Mouse (Mus musculus): ENCODE measurements around the gene Tpbg.
"Not testable (repeated sequence)": the region's sequence is repeated elsewhere in the genome, so short reads cannot be mapped to it uniquely, and the experiment has no call there.

Tpbg gene

DNA sequence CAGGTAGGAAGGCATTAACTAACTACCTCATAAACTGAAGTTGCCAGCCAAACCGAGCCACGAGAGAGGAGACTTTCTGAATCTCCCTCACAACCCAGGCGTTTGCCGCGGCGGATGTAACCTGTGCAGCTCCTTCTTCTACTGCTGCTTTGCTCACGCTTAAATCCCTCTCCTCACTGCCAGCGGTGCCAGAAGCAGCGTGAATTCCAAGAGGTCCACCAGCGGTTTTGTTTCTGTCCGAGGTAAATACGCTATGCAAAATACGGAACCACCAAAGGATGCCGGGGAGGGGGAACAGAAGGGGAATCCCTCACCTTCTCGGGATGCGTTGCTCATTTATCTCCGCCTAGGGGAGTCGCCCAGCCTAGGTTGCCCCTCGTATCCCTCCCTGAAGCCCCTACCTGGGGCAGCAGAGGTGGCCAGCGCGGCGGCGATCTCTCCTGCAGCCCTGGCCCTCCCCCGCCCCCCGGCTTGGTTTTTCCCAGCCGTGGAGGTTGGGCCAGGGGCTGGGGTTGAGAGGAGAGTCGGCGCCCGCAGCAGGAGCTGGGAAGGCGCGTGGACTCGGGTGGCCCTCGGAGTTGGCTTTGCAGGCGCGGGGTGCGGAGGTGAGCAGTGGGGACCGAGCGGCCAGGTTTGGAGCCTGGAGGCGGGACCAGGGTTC, at the start of gene Tpbg:
Gene Tpbg, plus strand, starts transcription at position 30 of the 661 bp plus-strand sequence.
- ChIA-PET CTCF (interaction anchor here (0.6 kb wide), 4 partner anchors 58 to 1061 kb away, joined by 3 to 6 read pairs (median 4); no protein-coding TSS in a partner anchor), POLR2A (interaction anchor here (0.6 to 3.1 kb wide), 15 partner anchors 10 to 624 kb away, joined by 3 to 21 read pairs (median 5); partner anchors contain the start of gene Ibtk (in 2 of the 4))

DNA sequence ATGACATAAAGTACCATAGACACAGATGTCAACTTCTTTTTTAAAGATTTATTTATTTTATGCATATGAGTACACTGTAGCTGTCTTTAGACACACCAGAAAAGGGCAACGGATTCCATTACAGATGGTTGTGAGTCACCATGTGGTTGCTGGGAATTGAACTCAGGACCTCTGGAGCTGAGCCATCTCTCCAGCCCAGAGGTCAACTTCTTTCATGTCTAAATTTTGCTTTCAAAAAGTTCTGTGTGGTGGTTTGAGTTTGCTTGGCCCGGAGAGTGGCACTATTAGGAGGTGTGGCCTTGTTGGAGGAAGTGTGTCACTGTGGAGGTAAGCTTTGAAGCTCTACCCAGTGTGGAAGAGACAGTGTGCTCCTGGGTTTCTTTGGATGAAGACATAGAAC, 40.2 kb upstream of the Tpbg start:
- CTCF ChIA-PET, POLR2A ChIA-PET: not testable (repeated sequence)

DNA sequence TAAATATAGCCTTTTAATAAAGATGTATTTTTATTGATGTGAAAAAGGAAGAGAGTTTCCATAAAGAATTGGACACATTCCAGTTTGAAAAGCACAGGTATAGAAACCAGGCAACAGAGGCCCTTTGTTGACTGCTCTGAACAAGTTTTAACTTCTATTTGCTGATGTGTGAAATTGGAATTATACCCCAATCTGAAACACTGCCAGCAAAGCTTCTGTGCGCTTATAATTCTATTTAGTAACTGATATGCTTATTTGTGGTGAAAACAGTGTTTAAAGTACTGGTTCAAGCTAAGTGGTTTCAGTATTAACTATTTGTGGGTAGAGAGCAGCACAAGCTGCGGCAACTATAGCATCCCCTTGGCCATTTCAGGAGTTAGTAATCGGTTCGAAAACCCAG, 39.6 kb upstream of the Tpbg start:
- POLR2A ChIA-PET = no interaction called here
- CTCF ChIA-PET = interaction anchor here in 1 of 4 experiments (0.7 kb wide), 1 partner anchor 72 kb away, joined by 5 read pairs; no protein-coding TSS in a partner anchor

DNA sequence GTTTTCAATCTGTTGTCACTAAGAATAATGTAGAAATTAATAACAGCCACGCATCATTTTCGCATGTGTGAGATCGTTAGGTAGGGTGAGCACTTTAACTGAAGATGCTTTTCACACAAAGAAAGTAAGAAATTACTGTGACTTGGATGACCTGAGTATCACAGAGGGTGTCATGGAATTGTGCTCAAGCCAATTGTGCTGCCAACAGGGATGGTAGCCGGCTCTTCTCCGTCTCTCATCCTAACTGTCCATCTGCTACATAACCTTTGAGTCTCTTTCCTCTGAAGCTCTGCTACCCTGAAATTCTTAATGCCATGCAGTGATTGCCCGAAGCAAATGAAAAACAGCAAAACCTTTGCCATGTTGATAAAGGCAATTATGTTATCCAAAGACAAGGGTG, 35.8 kb upstream of the Tpbg start:
- ChIA-PET CTCF (no interaction called here), POLR2A (no interaction called here)

DNA sequence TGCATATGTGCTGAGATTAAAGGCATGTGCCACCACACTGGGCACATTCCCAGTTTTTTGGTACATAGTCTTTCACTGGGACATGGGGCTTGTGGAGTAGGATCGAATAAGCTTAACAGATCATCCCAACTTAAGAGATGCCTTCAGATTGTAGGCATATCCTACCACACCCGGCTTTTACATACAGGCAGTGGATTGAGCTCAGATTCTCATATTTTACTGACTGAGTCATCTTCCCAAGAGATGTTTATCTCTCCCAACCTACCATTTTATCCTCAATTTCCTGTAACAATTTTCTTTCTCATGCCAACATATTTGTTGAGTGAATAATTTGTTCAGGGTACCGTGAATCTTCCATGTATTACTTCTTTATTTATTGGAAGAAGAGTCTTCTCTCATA, 32.9 kb upstream of the Tpbg start:
- POLR2A ChIA-PET = no interaction called here
- CTCF ChIA-PET = no interaction called here

DNA sequence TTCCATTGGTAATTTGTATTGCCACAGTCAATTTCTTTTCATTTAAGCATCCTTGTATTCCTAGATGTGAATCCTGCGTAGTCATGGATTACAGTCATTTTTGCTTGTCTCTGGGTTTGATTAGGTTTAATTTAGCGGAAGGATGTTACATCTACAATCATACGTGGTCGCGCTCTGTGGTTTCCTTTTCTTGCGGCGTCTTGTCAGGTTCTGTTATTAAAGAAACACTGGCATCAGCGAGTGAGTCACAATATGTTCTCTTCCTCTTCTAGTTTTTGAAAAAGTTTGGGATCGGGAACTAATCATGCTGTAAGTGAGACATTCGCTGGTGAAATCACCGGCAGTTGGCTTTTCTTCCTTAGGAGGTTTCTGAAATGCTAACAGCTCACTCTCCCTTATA, 21.4 kb upstream of the Tpbg start:
- CTCF ChIA-PET = no interaction called here

DNA sequence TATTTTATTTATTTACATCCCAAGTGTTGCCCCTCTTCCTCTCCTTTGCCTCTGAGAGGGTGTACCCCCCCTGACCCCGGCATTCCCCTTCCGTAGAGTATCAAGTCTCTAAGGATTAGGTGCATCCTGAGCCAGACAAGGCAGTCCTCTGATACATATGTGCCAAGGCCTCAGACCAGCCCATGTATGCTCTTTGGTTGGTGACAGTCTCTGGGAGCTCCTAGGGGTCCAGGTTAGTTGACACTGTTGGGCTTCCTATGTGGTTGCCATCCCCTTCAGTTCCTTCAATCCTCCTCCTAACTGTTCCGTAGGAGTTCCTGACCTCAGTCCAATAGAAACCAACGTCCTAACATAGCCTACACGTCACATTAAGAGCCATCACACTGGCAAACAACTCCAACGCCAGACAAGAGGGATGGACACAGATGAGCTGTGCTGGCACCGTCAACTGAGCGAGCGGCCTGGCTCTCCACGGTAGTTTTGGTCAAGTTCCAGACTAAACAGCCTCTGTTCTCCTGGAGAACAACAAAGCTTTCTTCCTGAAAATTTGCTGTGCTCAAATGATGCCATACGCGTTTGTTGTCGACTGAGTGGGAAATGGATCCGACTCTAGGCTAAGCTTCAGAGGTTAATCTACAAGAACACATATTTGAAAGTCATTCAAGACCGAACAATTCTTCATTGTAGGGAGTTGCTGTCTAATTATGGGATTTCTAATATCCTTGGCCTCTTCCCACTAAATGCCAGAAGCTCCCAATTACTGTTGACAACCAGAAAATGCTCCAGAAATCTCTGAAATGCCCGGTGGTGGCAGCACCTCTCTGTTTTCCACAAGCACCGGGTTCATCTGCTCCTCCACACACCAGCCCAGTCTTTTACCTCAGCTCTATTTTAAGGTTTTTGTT, 6.4 kb upstream of the Tpbg start:
- CTCF ChIA-PET = interaction anchor here in 1 of 4 experiments (0.7 kb wide), 1 partner anchor 24 kb away, joined by 3 read pairs; no protein-coding TSS in a partner anchor
- POLR2A ChIA-PET = no interaction called here

More for the DNA sequence above, 21.4 kb upstream of the Tpbg start:
- POLR2A ChIA-PET = no interaction called here

DNA sequence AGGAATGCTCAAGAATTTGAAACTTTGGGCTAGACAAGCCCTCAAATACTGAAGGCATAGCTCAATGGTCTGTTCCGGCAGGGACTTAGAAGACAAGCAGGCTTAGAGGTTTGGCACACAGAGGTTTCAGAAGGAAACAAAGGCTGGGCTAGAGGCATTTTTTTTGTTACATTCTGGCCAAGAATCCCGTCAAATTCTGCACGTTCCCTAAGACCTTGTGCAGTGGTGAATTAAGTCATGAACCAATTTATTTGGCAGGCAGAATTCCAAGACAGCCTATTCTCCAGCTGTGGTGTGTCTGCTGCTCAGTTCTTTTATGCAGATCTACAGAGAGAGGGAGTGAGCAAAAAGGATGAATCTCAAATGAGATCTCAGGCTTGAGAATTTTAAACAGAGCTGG, 2.6 kb upstream of the Tpbg start:
- CTCF ChIA-PET = no interaction called here

DNA sequence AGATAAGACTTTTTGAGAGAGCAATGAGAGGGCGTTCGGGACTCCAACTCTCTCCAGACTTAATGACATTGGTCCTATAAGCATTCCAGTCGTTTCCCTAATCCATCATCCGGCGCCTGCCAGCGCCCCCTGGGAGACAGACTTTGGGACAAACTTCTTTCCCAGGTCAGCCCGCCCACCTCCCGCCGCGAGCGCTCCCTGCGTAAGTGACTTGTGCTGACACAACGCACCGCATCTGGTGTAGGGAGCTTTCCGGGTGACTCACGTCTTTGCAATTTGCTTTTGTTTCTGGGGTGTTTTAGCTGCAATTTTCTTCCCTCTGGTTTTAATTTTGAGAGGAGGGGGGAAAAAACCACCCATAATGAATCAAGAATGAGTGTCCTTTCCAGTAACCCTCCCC, 289 bp upstream of the Tpbg start:
- ChIA-PET CTCF (interaction anchor here in 2 of 4 experiments (0.6 kb wide), 2 partner anchors 610 to 1062 kb away, joined by 3 to 4 read pairs; no protein-coding TSS in a partner anchor), POLR2A (interaction anchor here in 3 of 4 experiments (0.6 to 3.1 kb wide), 7 partner anchors 11 to 612 kb away, joined by 3 to 21 read pairs (median 7); partner anchors contain the start of gene Ibtk (in 2 of the 3))

More for the DNA sequence above, 2.6 kb upstream of the Tpbg start:
- POLR2A ChIA-PET = interaction anchor here in 2 of 4 experiments (0.5 to 1.2 kb wide), 2 partner anchors 91 to 1927 kb away, joined by 3 read pairs; partner anchors contain the start of gene Ibtk (in 1 of the 2)

DNA sequence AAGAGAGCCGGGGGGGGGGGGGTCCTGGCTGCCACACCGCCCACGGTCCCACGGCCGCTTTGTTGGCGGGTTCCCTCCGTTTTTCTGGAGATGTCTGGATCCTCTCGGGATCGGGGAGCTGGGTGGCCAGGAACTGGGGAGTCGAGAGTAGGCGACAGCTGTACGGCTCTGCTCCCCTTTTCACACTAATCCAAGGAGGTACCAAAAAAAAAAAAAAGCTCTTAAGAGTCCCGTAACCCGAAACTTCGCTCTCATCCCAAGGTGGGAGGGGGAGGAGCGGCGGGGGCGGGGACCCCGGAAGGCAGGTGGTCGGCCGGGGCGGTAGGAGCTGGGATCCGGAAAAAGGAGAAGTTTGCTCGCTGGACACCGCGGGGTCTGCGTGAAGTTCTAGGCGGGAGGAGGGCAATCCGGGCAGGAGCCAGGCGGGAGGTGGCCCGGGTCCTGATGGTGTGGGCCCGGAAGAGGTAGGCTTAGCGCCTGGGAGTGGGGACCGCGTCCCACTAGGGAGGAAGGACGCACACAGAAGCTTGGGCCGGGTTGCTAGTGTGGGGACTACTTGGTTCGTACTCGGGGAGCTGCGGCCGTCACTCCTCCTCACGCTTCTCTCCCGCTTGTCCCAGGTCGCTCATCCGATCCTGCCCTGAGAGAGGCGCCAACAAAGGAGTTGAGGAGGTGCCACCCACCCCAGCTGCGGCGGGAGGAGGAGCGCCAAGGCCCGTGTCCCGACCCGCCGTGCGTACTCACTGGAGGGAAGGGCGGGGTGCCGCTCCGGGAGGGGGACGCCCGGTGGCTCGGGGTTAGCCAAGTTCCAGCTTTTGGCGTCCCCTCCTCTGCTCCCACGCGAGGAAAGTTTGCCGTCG, 1.1 kb downstream of the Tpbg start:
- ChIA-PET POLR2A (interaction anchor here (0.5 to 3.1 kb wide), 22 partner anchors 9 to 1603 kb away, joined by 3 to 21 read pairs (median 4); partner anchors contain the start of genes Ibtk (in 2 of the 4), Pgm3 (in 1 of the 4) and Rwdd2a (in 1 of the 4)), CTCF (interaction anchor here in 3 of 4 experiments (0.6 kb wide), 5 partner anchors 58 to 622 kb away, joined by 3 to 6 read pairs (median 3); no protein-coding TSS in a partner anchor)

DNA sequence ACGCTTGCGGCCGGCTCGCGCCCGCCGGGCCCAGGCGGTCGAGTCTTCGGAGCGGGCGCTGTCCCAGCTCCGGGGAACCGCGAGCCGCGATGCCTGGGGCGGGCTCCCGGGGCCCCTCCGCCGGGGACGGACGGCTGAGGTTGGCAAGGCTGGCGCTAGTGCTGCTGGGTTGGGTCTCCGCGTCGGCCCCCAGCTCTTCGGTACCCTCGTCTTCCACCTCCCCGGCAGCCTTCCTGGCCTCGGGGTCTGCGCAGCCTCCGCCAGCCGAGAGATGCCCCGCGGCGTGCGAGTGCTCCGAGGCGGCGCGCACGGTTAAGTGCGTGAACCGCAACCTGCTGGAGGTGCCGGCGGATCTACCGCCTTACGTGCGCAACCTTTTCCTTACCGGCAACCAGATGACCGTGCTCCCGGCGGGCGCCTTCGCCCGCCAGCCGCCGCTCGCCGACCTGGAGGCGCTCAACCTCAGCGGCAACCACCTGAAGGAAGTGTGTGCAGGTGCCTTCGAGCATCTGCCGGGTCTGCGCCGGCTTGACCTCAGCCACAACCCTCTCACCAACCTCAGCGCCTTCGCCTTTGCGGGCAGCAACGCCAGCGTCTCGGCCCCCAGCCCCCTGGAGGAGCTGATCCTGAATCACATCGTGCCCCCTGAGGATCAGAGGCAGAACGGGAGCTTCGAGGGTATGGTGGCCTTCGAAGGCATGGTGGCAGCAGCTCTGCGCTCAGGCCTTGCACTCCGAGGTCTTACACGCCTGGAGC, 1.9 kb downstream of the Tpbg start:
- ChIA-PET POLR2A (interaction anchor here in 3 of 4 experiments (0.5 to 3.1 kb wide), 10 partner anchors 8 to 1603 kb away, joined by 3 to 21 read pairs (median 4); partner anchors contain the start of genes Ibtk (in 2 of the 3), Pgm3 (in 1 of the 3) and Rwdd2a (in 1 of the 3)), CTCF (interaction anchor here in 1 of 4 experiments (0.6 kb wide), 1 partner anchor 607 kb away, joined by 3 read pairs; no protein-coding TSS in a partner anchor)

DNA sequence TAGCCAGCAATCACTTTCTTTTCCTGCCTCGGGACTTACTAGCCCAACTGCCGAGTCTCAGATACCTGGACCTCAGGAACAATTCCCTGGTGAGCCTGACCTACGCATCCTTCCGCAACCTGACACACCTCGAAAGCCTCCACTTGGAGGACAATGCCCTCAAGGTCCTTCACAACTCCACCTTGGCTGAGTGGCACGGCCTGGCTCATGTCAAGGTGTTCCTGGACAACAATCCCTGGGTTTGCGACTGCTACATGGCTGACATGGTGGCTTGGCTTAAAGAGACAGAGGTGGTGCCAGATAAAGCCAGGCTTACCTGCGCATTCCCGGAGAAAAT, 2.4 kb downstream of the Tpbg start:
- ChIA-PET POLR2A (interaction anchor here in 1 of 4 experiments (0.7 to 1.8 kb wide), 2 partner anchors 51 to 53 kb away, joined by 3 to 7 read pairs; no protein-coding TSS in a partner anchor), CTCF (no interaction called here)

DNA sequence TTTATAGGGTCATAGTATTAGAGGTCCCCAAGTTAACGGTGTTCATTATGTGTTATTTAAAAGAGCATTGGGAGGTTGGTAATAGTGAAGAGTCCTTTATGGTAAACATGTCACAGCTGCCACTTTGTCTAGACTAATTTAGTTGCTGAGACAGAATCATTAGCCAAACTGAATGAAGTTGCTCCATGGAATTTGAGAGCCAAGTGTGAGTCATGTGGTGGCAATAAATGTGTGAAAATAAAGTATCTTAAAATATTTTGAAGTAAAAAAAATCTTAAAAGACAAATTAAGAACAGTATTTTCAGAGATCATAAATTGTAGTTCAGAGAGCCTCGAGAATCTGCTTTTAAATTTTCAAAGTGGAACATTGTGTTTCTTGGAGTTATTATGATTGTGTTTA, 4.0 kb downstream of the Tpbg start:
- ChIA-PET POLR2A (no interaction called here), CTCF (no interaction called here)

DNA sequence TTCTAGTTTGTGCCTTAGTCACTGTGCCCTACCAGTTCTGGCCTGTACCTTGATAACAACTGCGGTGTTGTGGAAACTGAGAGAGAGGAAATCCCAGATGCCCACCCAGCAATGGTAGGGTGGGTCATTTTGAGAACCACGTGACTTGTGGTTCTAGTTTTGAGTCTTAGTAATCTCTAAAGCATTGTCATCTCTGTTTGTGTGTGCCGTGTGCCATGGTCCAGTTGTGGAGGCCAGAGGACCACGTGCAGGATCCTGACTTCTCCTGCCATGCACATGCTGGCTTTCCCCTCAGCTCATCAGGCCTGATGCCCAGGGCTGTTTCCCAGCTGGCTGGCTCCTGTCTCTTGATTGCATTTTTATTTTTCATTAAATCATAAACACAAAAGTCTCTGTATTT, 12.6 kb downstream of the Tpbg start:
- ChIA-PET POLR2A (interaction anchor here in 1 of 4 experiments (0.7 kb wide), 1 partner anchor 36 kb away, joined by 4 read pairs; no protein-coding TSS in a partner anchor), CTCF (no interaction called here)

DNA sequence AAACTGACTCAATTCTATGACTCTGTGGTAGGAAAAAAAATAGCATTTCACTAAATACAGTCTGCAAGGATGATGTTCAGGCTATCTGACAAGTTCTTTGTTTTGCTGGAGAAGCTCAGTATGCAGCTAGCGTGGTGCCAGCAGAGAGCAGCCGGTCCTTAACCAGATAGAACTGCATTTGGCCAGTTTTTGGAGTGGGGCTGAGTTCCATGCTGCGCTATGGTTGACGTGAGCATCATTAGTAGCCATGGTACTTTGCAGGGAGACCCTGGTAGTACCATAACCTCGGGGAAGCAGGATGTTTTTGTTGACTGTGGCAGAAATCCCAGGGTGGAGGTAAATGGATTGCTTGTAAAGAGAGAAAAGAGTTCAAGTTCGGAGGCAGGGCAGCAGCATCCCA, 14.3 kb downstream of the Tpbg start:
- CTCF ChIA-PET = no interaction called here

DNA sequence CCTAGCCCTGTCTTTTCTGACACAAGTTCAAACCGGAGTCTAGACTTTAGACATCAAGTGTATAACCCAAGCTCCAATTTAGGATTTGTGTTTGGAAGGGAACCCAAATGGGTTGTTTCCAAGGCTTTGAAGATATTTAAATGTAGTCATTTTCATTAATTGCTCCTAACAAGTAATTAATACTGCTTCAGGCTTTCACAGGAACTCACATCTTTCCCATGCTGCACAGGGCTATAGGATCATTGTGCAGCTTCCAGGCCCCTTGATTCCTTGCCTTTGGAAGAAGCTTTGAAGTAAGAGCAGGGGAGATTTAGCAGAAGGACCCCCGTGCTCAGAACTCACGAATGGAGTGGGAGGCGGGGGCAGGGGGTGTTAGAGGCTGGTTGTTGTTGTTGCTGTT, 18.9 kb downstream of the Tpbg start:
- POLR2A ChIA-PET = interaction anchor here in 2 of 4 experiments (1.5 to 2.2 kb wide), 2 partner anchors 18 to 19 kb away, joined by 5 to 7 read pairs; partner anchors contain the start of gene Tpbg (in 1 of the 2)
- CTCF ChIA-PET = no interaction called here

More for the DNA sequence above, 14.3 kb downstream of the Tpbg start:
- POLR2A ChIA-PET = interaction anchor here in 1 of 4 experiments (0.6 kb wide), 1 partner anchor 334 kb away, joined by 3 read pairs; no protein-coding TSS in a partner anchor

DNA sequence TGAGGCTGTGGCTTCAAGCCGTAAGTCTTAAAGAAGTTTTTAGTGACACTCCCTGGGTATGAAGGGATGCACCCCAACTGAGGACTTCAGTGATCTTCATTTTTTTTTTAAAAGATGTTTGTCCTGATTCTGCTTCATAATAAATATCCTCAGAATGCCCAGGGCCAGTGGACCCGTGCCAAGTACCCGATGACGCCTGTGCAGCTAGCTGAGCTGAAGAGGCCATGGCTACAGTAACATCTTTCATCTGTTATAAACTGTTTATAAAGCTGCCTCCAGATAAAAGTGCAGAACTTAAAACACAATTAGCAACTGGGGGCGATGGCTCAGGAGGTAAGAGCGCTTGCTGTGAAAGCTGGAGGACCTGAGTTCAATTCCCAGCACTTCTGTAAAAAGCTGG, 20.4 kb downstream of the Tpbg start:
- ChIA-PET CTCF (no interaction called here), POLR2A (interaction anchor here in 1 of 4 experiments (1.3 to 2.2 kb wide), 2 partner anchors 21 to 709 kb away, joined by 3 to 7 read pairs; partner anchors contain the start of genes Pgm3 and Tpbg)

DNA sequence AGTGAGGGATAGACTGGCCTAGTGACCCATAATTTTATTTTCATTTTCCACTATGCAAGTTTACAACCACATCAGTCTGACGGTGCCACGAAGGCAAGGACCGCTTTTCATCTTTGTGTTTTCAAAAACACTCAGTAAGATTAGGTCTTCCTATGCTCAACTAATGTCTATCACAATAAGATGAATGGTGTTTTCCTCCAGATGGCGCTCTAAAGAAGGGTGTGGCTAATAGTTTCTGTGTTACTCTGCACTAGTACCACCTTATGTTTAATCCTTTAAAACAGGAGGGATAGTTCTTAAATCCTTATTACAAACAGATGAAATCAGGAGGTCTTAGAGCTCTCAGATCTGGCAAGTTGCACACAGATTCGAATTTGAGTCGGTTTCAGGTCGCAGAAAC, 30.7 kb downstream of the Tpbg start:
- ChIA-PET POLR2A (no interaction called here), CTCF (no interaction called here)
